In the genomic region with DNA sequence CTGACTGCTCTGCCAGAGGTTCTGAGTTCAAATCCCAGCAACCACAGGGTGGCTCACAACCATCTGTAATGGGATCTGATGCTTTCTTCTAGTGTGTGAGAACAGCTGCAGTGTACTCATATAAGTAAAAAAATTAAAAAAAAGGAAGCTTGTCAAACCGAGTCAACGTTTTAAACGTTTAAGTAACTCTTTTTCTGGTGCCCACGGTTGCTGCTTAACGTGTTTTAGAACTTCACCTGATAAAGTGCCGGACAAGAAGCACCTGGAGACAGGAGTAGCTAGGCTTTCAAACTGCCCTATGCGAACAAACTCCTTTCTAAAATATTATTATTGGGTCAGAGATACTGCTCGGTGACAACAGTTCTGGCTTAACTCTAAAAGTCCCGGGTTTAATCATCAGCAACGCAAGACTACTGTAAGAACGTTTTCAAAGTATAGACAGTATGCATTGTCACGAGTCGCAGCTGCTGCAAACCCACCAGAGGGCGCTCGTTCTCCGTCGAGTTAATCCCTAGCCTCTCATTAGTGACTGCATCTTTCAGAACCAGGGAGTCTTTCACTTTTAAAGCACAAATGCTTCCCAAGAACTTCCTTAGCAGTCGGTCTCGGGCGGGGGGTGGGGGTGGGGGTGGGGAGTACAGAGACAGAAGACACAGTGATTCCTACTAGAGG, we compare ENCODE assay signal across 8 mouse cellular contexts. TPM values are rescaled to one million over a fixed set of nuclear protein-coding genes. Genes with fewer than 3 reads are reported as not detected.
DNase-seq lines count a peak whose midpoint lies in the region; ATAC-seq and TF ChIP-seq lines count a peak whose summit lies in the region.

No protein-coding gene starts in this region.

- TF ChIP-seq POLR2A in thymus, adult 2 months (IDR thresholded peaks at IDR 0.05; ENCODE audit: control insufficient read depth, extremely low read depth, insufficient read depth, low read length, poor library complexity), result no peak

- H3K27ac ChIP-seq in embryonic facial prominence, embryonic 10.5 days (replicated peaks), result peak overlapping the region; percentile 88
- H3K27ac ChIP-seq in heart, embryonic 13.5 days (replicated peaks), result peak overlapping the region; percentile 95
- peak overlapping the region; percentile 97 for H3K27ac ChIP-seq in lung, embryonic 16.5 days (ENCODE audit: low read length)
- H3K27ac ChIP-seq in thymus, adult 2 months (ENCODE audit: control insufficient read depth, insufficient read depth, low read length), result no peak overlapping the region; the same call in 1 of the 2 replicates

- H3K4me3 ChIP-seq in embryonic facial prominence, embryonic 10.5 days, result peak overlapping the region; percentile 63
- peak overlapping the region; percentile 70 for H3K4me3 ChIP-seq in heart, embryonic 13.5 days
- H3K4me3 ChIP-seq in lung, embryonic 16.5 days (ENCODE audit: low read length), result peak overlapping the region; percentile 76
- H3K4me3 ChIP-seq in thymus, adult 2 months (ENCODE audit: control insufficient read depth, insufficient read depth, low read length), result peak overlapping the region; percentile 80

- H3K9ac ChIP-seq in heart, embryonic 13.5 days, result peak overlapping the region; percentile 92
- H3K9ac ChIP-seq in lung, embryonic 16.5 days (ENCODE audit: low read length), result peak overlapping the region; percentile 90

- no peak for ATAC-seq in heart, embryonic 13.5 days (ENCODE audit: extremely low read depth, insufficient number of reproducible peaks, low FRiP score, low TSS enrichment)
- peak; percentile 54 for ATAC-seq in lung, embryonic 16.5 days (ENCODE audit: low read depth)
- peak; percentile 66 for ATAC-seq in neutrophil, adult 5-6 weeks (ENCODE audit: extremely low read depth, insufficient number of reproducible peaks, low FRiP score, poor library complexity, severe bottlenecking)

- peaks cover 86% of the 10 kb centered on the region for H3K27me3 ChIP-seq in embryonic facial prominence, embryonic 10.5 days (replicated peaks; ENCODE audit: low read depth, poor library complexity, severe bottlenecking)
- peaks cover 63% of the 10 kb centered on the region for H3K27me3 ChIP-seq in heart, embryonic 13.5 days (replicated peaks)
- H3K27me3 ChIP-seq in lung, embryonic 16.5 days (ENCODE audit: control insufficient read depth, insufficient read depth, low read depth, low read length), result peaks cover 30% of the 10 kb centered on the region
- peaks cover 25% of the 10 kb centered on the region for H3K27me3 ChIP-seq in thymus, adult 2 months (ENCODE audit: control insufficient read depth, insufficient read depth, low read length)

- peak overlapping the region; percentile 97 for H3K4me2 ChIP-seq in heart, embryonic 13.5 days
- H3K4me2 ChIP-seq in lung, embryonic 16.5 days (ENCODE audit: low read depth, low read length), result peak overlapping the region; percentile 88

- DNase-seq in CD4-positive helper T cell, adult 2 months (ENCODE audit: low read depth, low spot score), result peak; percentile 85
- DNase-seq in adrenal gland, postnatal 10 days, result peak; percentile 92
- DNase-seq in embryonic facial prominence, embryonic 10.5 days (ENCODE audit: low spot score), result peak; percentile 88
- peak; percentile 77 for DNase-seq in kidney, postnatal 14 days
- peak; percentile 89 for DNase-seq in thymus, adult 2 months

- H3K4me1 ChIP-seq in embryonic facial prominence, embryonic 10.5 days, result peaks cover 49% of the 10 kb centered on the region
- peaks cover 44% of the 10 kb centered on the region for H3K4me1 ChIP-seq in heart, embryonic 13.5 days
- H3K4me1 ChIP-seq in lung, embryonic 16.5 days (replicated peaks; ENCODE audit: control insufficient read depth, insufficient read depth, low read length), result peaks cover 34% of the 10 kb centered on the region
- peaks cover 21% of the 10 kb centered on the region for H3K4me1 ChIP-seq in thymus, adult 2 months (replicated peaks; ENCODE audit: control insufficient read depth, insufficient read depth, low read length)

- TF ChIP-seq CTCF in thymus, adult 2 months (IDR thresholded peaks at IDR 0.05; ENCODE audit: borderline replicate concordance, control insufficient read depth, extremely low read depth, insufficient read depth, low read length, poor library complexity), result peak; percentile 17; the same call in 1 of the 2 replicates

- H3K36me3 ChIP-seq in embryonic facial prominence, embryonic 10.5 days (replicated peaks), result no peaks in the 10 kb centered on the region
- no peaks in the 10 kb centered on the region for H3K36me3 ChIP-seq in heart, embryonic 13.5 days
- no peaks in the 10 kb centered on the region for H3K36me3 ChIP-seq in lung, embryonic 16.5 days (ENCODE audit: control insufficient read depth, insufficient read depth, low read length)
- no peaks in the 10 kb centered on the region for H3K36me3 ChIP-seq in thymus, adult 2 months (ENCODE audit: control insufficient read depth, insufficient read depth, low read length)

- 10% methylated on average over 20 of the region's 20 CpGs for WGBS in embryonic facial prominence, embryonic 10.5 days
- WGBS in heart, embryonic 13.5 days, result 8% methylated on average over 20 of the region's 20 CpGs
- WGBS in lung, embryonic 16.5 days, result 6% methylated on average over 20 of the region's 20 CpGs
- 6% methylated on average over 20 of the region's 20 CpGs for WGBS in thymus, adult 2 months

- H3K9me3 ChIP-seq in embryonic facial prominence, embryonic 10.5 days, result no peaks in the 10 kb centered on the region
- no peaks in the 10 kb centered on the region for H3K9me3 ChIP-seq in heart, embryonic 13.5 days
- H3K9me3 ChIP-seq in lung, embryonic 16.5 days (ENCODE audit: control insufficient read depth, low read length), result no peaks in the 10 kb centered on the region

RNA-seq across cellular contexts. Expression of gene Kazald1, which starts 1.0 kb away (rescaled TPM):
- 1 to 10 TPM; 8.2 to 9.2 TPM for total RNA-seq in adrenal gland, postnatal 10 days (2021)
- 3.7 and 6.7 TPM in 2 replicates for polyA plus RNA-seq in embryonic facial prominence, embryonic 10.5 days (2016; fragmentation: Nextera tagmentation; extraction: Ambion mirVana)
- 5.8 and 6.5 TPM in 2 replicates for polyA plus RNA-seq in heart, embryonic 13.5 days (2015; fragmentation: Nextera tagmentation; extraction: Ambion mirVana)
- polyA plus RNA-seq in lung, embryonic 16.5 days (2015; fragmentation: Nextera tagmentation; extraction: Ambion mirVana), result 6.8 and 9.8 TPM in 2 replicates
- total RNA-seq in neutrophil, adult 5-6 weeks (2017), result 1.4 TPM in 1 of 2 replicates, not detected in the other
- 4.6 and 7.9 TPM in 2 replicates for polyA plus RNA-seq in thymus, adult 2 months (2012; rRNA removed)

RNA-seq across cellular contexts. Expression of gene Sfxn3, which starts 26.7 kb away (rescaled TPM):
- 10 to 100 TPM; 39.3 to 51.5 TPM for total RNA-seq in adrenal gland, postnatal 10 days (2021)
- 7.7 and 9.8 TPM in 2 replicates for polyA plus RNA-seq in embryonic facial prominence, embryonic 10.5 days (2016; fragmentation: Nextera tagmentation; extraction: Ambion mirVana)
- polyA plus RNA-seq in heart, embryonic 13.5 days (2015; fragmentation: Nextera tagmentation; extraction: Ambion mirVana), result 17.6 and 19.6 TPM in 2 replicates
- polyA plus RNA-seq in lung, embryonic 16.5 days (2015; fragmentation: Nextera tagmentation; extraction: Ambion mirVana), result 26.0 and 26.1 TPM in 2 replicates
- 19.6 and 22.0 TPM in 2 replicates for total RNA-seq in neutrophil, adult 5-6 weeks (2017)
- 46.9 and 61.1 TPM in 2 replicates for polyA plus RNA-seq in thymus, adult 2 months (2012; rRNA removed)

RNA-seq across cellular contexts. Expression of gene Pdzd7, which starts 28.5 kb away (rescaled TPM):
- under 1 TPM; 0.21 to 0.48 TPM for total RNA-seq in adrenal gland, postnatal 10 days (2021)
- polyA plus RNA-seq in embryonic facial prominence, embryonic 10.5 days (2016; fragmentation: Nextera tagmentation; extraction: Ambion mirVana), result 0.27 and 0.65 TPM in 2 replicates
- polyA plus RNA-seq in heart, embryonic 13.5 days (2015; fragmentation: Nextera tagmentation; extraction: Ambion mirVana), result 0.15 TPM in 1 of 2 replicates, not detected in the other
- polyA plus RNA-seq in lung, embryonic 16.5 days (2015; fragmentation: Nextera tagmentation; extraction: Ambion mirVana), result 0.21 and 0.33 TPM in 2 replicates
- not detected in 2 replicates for total RNA-seq in neutrophil, adult 5-6 weeks (2017)
- polyA plus RNA-seq in thymus, adult 2 months (2012; rRNA removed), result 0.33 and 0.47 TPM in 2 replicates

RNA-seq across cellular contexts. Expression of gene Lzts2, which starts 59.8 kb away (rescaled TPM):
- 10 to 100 TPM; 63.1 to 77.8 TPM for total RNA-seq in adrenal gland, postnatal 10 days (2021)
- polyA plus RNA-seq in embryonic facial prominence, embryonic 10.5 days (2016; fragmentation: Nextera tagmentation; extraction: Ambion mirVana), result 69.8 and 75.0 TPM in 2 replicates
- 39.3 and 39.9 TPM in 2 replicates for polyA plus RNA-seq in heart, embryonic 13.5 days (2015; fragmentation: Nextera tagmentation; extraction: Ambion mirVana)
- polyA plus RNA-seq in lung, embryonic 16.5 days (2015; fragmentation: Nextera tagmentation; extraction: Ambion mirVana), result 50.1 and 51.6 TPM in 2 replicates
- total RNA-seq in neutrophil, adult 5-6 weeks (2017), result 1.7 and 2.2 TPM in 2 replicates
- polyA plus RNA-seq in thymus, adult 2 months (2012; rRNA removed), result 37.6 and 41.2 TPM in 2 replicates
